Comparison of ENCODE assay signal across 31 mouse cellular contexts in the genomic region with DNA sequence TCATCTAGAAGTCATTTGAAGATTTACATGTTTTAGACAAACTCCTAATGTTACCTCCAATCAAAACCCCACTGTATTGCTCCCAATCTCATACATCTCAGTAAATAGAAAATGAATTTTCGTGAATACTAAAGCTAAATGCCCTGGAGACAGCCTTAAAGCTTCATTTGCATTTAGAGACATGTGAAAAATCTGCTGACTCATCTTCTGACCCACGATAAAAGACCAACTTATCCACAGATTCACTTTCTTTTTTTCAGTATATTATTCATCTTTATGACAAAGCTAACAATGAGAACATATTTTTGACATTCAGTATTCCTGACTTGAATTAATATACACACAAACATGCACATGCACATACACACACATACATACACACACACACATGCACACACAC.
"Had no signal": no experiment of that assay in that cellular context is flagged by ENCODE, and none has a peak within 500 bp of the region (broad histone marks: within the 10 kb centered on the region; RNA-seq: fewer than 3 reads in every experiment).

No protein-coding gene starts in this region.

- H3K27ac ChIP-seq: limb, embryonic 10.5 days; limb, embryonic 12.5 days; limb, embryonic 13.5 days; limb, embryonic 15.5 days; liver, embryonic 12.5 days; liver, embryonic 13.5 days; liver, embryonic 14.5 days; liver, embryonic 15.5 days; lung, embryonic 15.5 days; macrophage; midbrain, embryonic 10.5 days; midbrain, embryonic 12.5 days; midbrain, embryonic 13.5 days; midbrain, embryonic 15.5 days; neural tube, embryonic 12.5 days; neural tube, embryonic 13.5 days had no signal

- H3K9ac ChIP-seq: limb, embryonic 12.5 days; limb, embryonic 13.5 days; limb, embryonic 15.5 days; liver, embryonic 12.5 days; liver, embryonic 13.5 days; liver, embryonic 14.5 days; liver, embryonic 15.5 days; liver, postnatal 0 days; lung, embryonic 14.5 days; lung, embryonic 15.5 days; midbrain, embryonic 12.5 days; midbrain, embryonic 13.5 days; midbrain, embryonic 15.5 days; neural tube, embryonic 12.5 days; neural tube, embryonic 13.5 days had no signal

- H3K4me2 ChIP-seq: limb, embryonic 12.5 days; limb, embryonic 13.5 days; limb, embryonic 15.5 days; liver, embryonic 11.5 days; liver, embryonic 12.5 days; liver, embryonic 13.5 days; liver, embryonic 15.5 days; lung, embryonic 14.5 days; lung, embryonic 15.5 days; midbrain, embryonic 11.5 days; midbrain, embryonic 12.5 days; midbrain, embryonic 13.5 days; midbrain, embryonic 15.5 days; neural tube, embryonic 12.5 days; neural tube, embryonic 13.5 days had no signal

- ATAC-seq: liver, embryonic 12.5 days; liver, postnatal 0 days; lung, postnatal 0 days; midbrain, embryonic 13.5 days; midbrain, embryonic 15.5 days had no signal

- H3K4me3 ChIP-seq: limb, embryonic 10.5 days; limb, embryonic 12.5 days; limb, embryonic 13.5 days; limb, embryonic 15.5 days; liver, embryonic 12.5 days; liver, embryonic 13.5 days; liver, embryonic 15.5 days; lung, embryonic 15.5 days; megakaryocyte, embryonic 14.5 days; midbrain, embryonic 10.5 days; midbrain, embryonic 12.5 days; midbrain, embryonic 13.5 days; midbrain, embryonic 15.5 days; myocyte; neural tube, embryonic 12.5 days; neural tube, embryonic 13.5 days had no signal

- H3K4me1 ChIP-seq: limb, embryonic 10.5 days; limb, embryonic 12.5 days; limb, embryonic 13.5 days; limb, embryonic 15.5 days; liver, embryonic 12.5 days; liver, embryonic 13.5 days; liver, embryonic 15.5 days; lung, embryonic 15.5 days; megakaryocyte, embryonic 14.5 days; midbrain, embryonic 10.5 days; midbrain, embryonic 12.5 days; midbrain, embryonic 13.5 days; midbrain, embryonic 15.5 days; neural tube, embryonic 12.5 days; neural tube, embryonic 13.5 days had no signal

- H3K9me3 ChIP-seq: limb, embryonic 10.5 days; limb, embryonic 12.5 days; limb, embryonic 13.5 days; limb, embryonic 15.5 days; liver, embryonic 12.5 days; liver, embryonic 13.5 days; liver, embryonic 15.5 days; lung, embryonic 15.5 days; megakaryocyte, embryonic 14.5 days; midbrain, embryonic 10.5 days; midbrain, embryonic 12.5 days; midbrain, embryonic 13.5 days; midbrain, embryonic 15.5 days; neural tube, embryonic 12.5 days; neural tube, embryonic 13.5 days had no signal

- DNase-seq: left cerebral cortex, postnatal 4 days; liver; liver, embryonic 13.5 days; liver, postnatal 0 days; lung, adult 18-20 months; lung, adult 2 months; lung, embryonic 14.5 days; lung, postnatal 10 days; lung, postnatal 14 days; lung, postnatal 36 days; lung, postnatal 4 days had no signal

- H3K36me3 ChIP-seq: limb, embryonic 10.5 days; limb, embryonic 12.5 days; limb, embryonic 13.5 days; limb, embryonic 15.5 days; liver, embryonic 12.5 days; liver, embryonic 13.5 days; liver, embryonic 15.5 days; lung, embryonic 15.5 days; midbrain, embryonic 10.5 days; midbrain, embryonic 12.5 days; midbrain, embryonic 13.5 days; midbrain, embryonic 15.5 days; neural tube, embryonic 12.5 days; neural tube, embryonic 13.5 days had no signal

- H3K27me3 ChIP-seq: limb, embryonic 12.5 days; limb, embryonic 13.5 days; limb, embryonic 15.5 days; liver, embryonic 12.5 days; liver, embryonic 13.5 days; liver, embryonic 15.5 days; lung, embryonic 15.5 days; megakaryocyte, embryonic 14.5 days; midbrain, embryonic 12.5 days; midbrain, embryonic 13.5 days; midbrain, embryonic 15.5 days; neural tube, embryonic 12.5 days; neural tube, embryonic 13.5 days had no signal
